Comparison of ENCODE assay signal across 8 mouse cellular contexts in genomic region chr8:120532517-120533215, GRCm38 (mm10). TPM values are rescaled to one million over a fixed set of nuclear protein-coding genes. Genes with fewer than 3 reads are reported as not detected.
DNase-seq lines count a peak whose midpoint lies in the region; ATAC-seq and TF ChIP-seq lines count a peak whose summit lies in the region.

No protein-coding gene starts in this region.

- peaks cover 47% of the 10 kb centered on the region for H3K4me1 ChIP-seq in spleen, adult 2 months (ENCODE audit: control insufficient read depth, insufficient read depth, insufficient read length)

- 6% methylated on average over 29 of the region's 29 CpGs for WGBS in spleen, adult 2 months

- H3K36me3 ChIP-seq in spleen, adult 2 months (ENCODE audit: control insufficient read depth, insufficient read depth, low read length) = no peaks in the 10 kb centered on the region

- ATAC-seq in CD4-positive, CD25-positive, alpha-beta regulatory T cell, adult 4 months = no peak

- peaks cover 10% of the 10 kb centered on the region for H3K27me3 ChIP-seq in spleen, adult 2 months (ENCODE audit: control insufficient read depth, insufficient read depth, low read length)

- TF ChIP-seq POLR2A in spleen, adult 2 months (IDR thresholded peaks at IDR 0.05; ENCODE audit: low read depth, low read length) = no peak

- no peak overlapping the region for H3K27ac ChIP-seq in spleen, adult 2 months (ENCODE audit: insufficient read depth, low read length)

- peak overlapping the region; percentile 25; the same call in 1 of the 2 replicates for H3K4me3 ChIP-seq in spleen, adult 2 months (ENCODE audit: extremely low read depth, insufficient read depth, insufficient read length)

- no peak for TF ChIP-seq CTCF in spleen, adult 2 months (IDR thresholded peaks at IDR 0.05; ENCODE audit: extremely low read depth, insufficient read depth, insufficient read length, insufficient replicate concordance)

- peak; percentile 44 for DNase-seq in CD4-positive, CD25-positive, alpha-beta regulatory T cell, adult 2 months (ENCODE audit: low read depth, low spot score)
- DNase-seq in spleen, adult 2 months (ENCODE audit: low read depth in 1 of 2, low spot score in 2 of 2) = peak in 1 of 2 experiments; percentile 30
- DNase-seq in spleen, adult 12 weeks (ENCODE audit: low spot score) = no peak
- peak; percentile 75 for DNase-seq in liver
- DNase-seq in retina, postnatal 7 days (ENCODE audit: low read depth, low spot score) = peak; percentile 61
- no peak for DNase-seq in layer of hippocampus, adult 9-10 months (ENCODE audit: low spot score)
- DNase-seq in MN1 (ENCODE audit: low spot score) = no peak

RNA-seq across cellular contexts. Expression of gene Gins2, which starts 56.4 kb away (rescaled TPM):
- polyA plus RNA-seq in CD4-positive, CD25-positive, alpha-beta regulatory T cell, adult 4 months (2017; shearing (Covaris generic)) = 10 to 100 TPM; 14.6 to 20.6 TPM
- 8.1 and 14.7 TPM in 2 replicates for polyA plus RNA-seq in spleen, adult 2 months (2012; rRNA removed)

Comparison
In these comparisons a context has a peak if more than half of its experiments do, and no peak if none do; other contexts are left out.
1. DNase-seq: peak in CD4-positive, CD25-positive, alpha-beta regulatory T cell, adult 2 months (single experiment), liver (single experiment) and retina, postnatal 7 days (single experiment); none in spleen, adult 12 weeks (single experiment), layer of hippocampus, adult 9-10 months (single experiment) and MN1 (single experiment).